Mouse (Mus musculus): ENCODE data around the gene Miga1.

DNA sequence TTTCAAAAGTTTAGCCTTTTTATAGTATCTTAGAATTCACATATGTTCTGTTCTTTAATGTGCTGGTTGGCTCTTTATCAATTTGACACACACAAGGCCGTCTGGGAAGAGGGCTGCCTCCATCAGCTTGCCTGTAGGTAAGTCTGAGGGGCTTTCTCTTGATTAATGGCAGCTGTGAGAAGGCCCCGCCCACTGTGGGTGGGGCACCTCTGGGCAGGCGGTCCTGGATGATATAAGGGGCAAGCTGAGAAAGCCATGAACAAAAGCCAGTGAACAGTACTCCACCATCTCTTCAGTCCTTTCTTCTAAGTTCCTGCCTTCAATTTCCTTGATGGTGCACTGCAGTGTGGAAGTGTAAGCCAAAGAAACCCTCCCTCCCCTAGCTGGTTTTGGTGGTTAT, 58.1 kb downstream of the Miga1 start:
- TF ChIP-seq CTCF (IDR thresholded peaks at IDR 0.05; ENCODE audit: borderline replicate concordance, insufficient read depth, low read length) (no peak), POLR2A (IDR thresholded peaks at IDR 0.05; ENCODE audit: low read depth, low read length) (no peak)

Measured in embryonic fibroblast, embryonic 13.5 days (primary cell).